In the genomic region with DNA sequence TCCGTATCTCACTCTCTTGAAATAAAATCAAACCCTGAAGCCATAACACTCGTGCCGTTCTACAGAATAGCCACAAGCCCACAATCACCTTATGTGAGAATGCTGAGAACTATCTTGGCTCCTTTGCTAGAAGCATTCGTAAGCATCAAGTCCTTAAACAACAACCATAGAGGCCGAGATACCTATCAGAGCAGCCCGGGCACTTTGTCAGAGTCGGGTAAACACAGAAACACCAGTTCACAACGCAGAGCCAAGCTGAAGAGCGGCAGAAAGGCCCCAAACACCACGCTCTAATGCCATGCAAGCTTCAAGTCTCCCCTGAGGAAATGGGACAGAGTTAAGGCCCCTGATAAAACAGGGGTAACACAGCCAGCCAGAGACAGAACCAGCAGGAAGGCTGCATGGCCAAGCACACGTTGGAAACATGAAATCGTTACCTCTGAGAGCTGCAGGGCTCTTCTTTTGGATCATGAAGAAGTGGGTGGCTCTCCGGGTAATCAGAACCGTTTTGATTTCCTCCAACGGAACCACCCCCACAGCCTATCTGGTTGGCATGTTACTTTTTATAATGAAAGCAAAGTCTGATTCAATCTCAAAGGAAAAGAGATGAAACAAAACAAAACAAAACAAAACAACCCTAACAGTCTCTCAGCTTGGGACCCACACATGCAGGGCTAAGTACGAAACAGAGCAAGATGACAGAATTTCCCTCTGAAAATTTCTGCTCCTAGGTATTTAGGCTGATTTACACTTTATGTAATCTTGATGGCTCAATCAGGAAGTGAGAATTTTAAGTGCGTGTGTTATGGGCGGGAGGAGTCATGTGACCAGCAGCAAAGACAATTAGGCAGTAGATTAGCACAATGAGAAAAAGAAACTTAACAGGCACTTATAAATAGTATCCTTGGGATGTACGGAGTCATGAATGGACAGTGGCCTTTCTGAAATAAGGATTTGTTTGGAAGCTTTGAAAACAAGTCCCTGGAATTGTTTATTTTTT, we compare ENCODE assay signal across 9 mouse cellular contexts.
DNase-seq lines count a peak whose midpoint lies in the region; ATAC-seq and TF ChIP-seq lines count a peak whose summit lies in the region.
"Had no signal": no experiment of that assay in that cellular context is flagged by ENCODE, and none has a peak within 500 bp of the region (broad histone marks: within the 10 kb centered on the region; RNA-seq: fewer than 3 reads in every experiment).

No protein-coding gene starts in this region.

- no peak for TF ChIP-seq CTCF in C2C12 (IDR thresholded peaks at IDR 0.05; ENCODE audit: control insufficient read depth, insufficient read depth, insufficient read length)
- TF ChIP-seq CTCF in lung, postnatal 0 days (IDR thresholded peaks at IDR 0.05), result no peak

- TF ChIP-seq EP300 in lung, postnatal 0 days (IDR thresholded peaks at IDR 0.05), result peak; percentile 59; the same call in 1 of the 2 replicates

- no peak for DNase-seq in heart, adult 8-10 months (ENCODE audit: low spot score)
- peak; percentile 75 for DNase-seq in lung, postnatal 0 days (ENCODE audit: low spot score)
- DNase-seq in cerebellum, postnatal 25 days, result no peak
- no peak for DNase-seq in hindbrain, embryonic 11.5 days (ENCODE audit: low spot score)

- peak overlapping the region; percentile 43 to 68 for H3K27ac ChIP-seq in heart, embryonic 14.5 days (replicated peaks in 1 of 2; ENCODE audit: control insufficient read depth in 1 of 2, insufficient read depth in 1 of 2, low read depth in 2 of 2, low read length in 2 of 2)
- H3K27ac ChIP-seq in lung, postnatal 0 days (ENCODE audit: low read length), result peak overlapping the region; percentile 92
- no peak overlapping the region for H3K27ac ChIP-seq in midbrain, embryonic 15.5 days
- no peak overlapping the region for H3K27ac ChIP-seq in hindbrain, embryonic 11.5 days (ENCODE audit: low read depth, low read length)
- H3K27ac ChIP-seq: embryonic facial prominence, embryonic 15.5 days had no signal

- peak overlapping the region; percentile 6; the same call in 1 of the 2 replicates for H3K9ac ChIP-seq in heart, embryonic 14.5 days (ENCODE audit: low read length)
- peak overlapping the region; percentile 39 for H3K9ac ChIP-seq in lung, postnatal 0 days (replicated peaks; ENCODE audit: low read depth)
- no peak overlapping the region for H3K9ac ChIP-seq in midbrain, embryonic 15.5 days
- no peak overlapping the region for H3K9ac ChIP-seq in hindbrain, embryonic 11.5 days (ENCODE audit: low read depth, low read length)
- H3K9ac ChIP-seq: embryonic facial prominence, embryonic 15.5 days had no signal

- H3K79me3 ChIP-seq in C2C12 (ENCODE audit: low read depth), result peaks cover 99% of the 10 kb centered on the region

- peaks cover under 1% of the 10 kb centered on the region for H3K9me3 ChIP-seq in heart, embryonic 14.5 days (ENCODE audit: control insufficient read depth, low read length)
- no peaks in the 10 kb centered on the region for H3K9me3 ChIP-seq in lung, postnatal 0 days (ENCODE audit: low read length)
- no peaks in the 10 kb centered on the region for H3K9me3 ChIP-seq in midbrain, embryonic 15.5 days
- no peaks in the 10 kb centered on the region for H3K9me3 ChIP-seq in hindbrain, embryonic 11.5 days (ENCODE audit: control insufficient read depth, low read length)
- H3K9me3 ChIP-seq: embryonic facial prominence, embryonic 15.5 days had no signal

- WGBS in heart, embryonic 14.5 days, result 32% methylated on average over 19 of the region's 19 CpGs
- 40% methylated on average over 19 of the region's 19 CpGs for WGBS in lung, postnatal 0 days
- WGBS in midbrain, embryonic 15.5 days, result 76% methylated on average over 19 of the region's 19 CpGs
- 89% methylated on average over 19 of the region's 19 CpGs for WGBS in hindbrain, embryonic 11.5 days

- peaks cover 100% of the 10 kb centered on the region for H3K79me2 ChIP-seq in C2C12 (ENCODE audit: control insufficient read depth, insufficient read depth)

- H3ac ChIP-seq in C2C12 (ENCODE audit: control insufficient read depth, insufficient read length, low read depth), result peak overlapping the region; percentile 59

- peak overlapping the region; percentile 44 for H3K4me2 ChIP-seq in heart, embryonic 14.5 days (ENCODE audit: low read length)
- H3K4me2 ChIP-seq in lung, postnatal 0 days (replicated peaks; ENCODE audit: low read depth, low read length), result peak overlapping the region; percentile 51
- no peak overlapping the region for H3K4me2 ChIP-seq in midbrain, embryonic 15.5 days
- no peak overlapping the region for H3K4me2 ChIP-seq in hindbrain, embryonic 11.5 days (replicated peaks; ENCODE audit: low read depth, low read length)
- H3K4me2 ChIP-seq: embryonic facial prominence, embryonic 15.5 days had no signal

- no peak for ATAC-seq in heart, embryonic 14.5 days (ENCODE audit: insufficient number of reproducible peaks, insufficient read depth, low FRiP score, low read depth)
- ATAC-seq in erythroblast, adult 5-6 weeks (replicated peaks; ENCODE audit: low FRiP score, poor library complexity, severe bottlenecking), result 0 out of 2 replicates have a peak, but pooled peaks have one; percentile 11
- peak; percentile 24; the same call in 1 of the 2 replicates for ATAC-seq in lung, postnatal 0 days
- no peak for ATAC-seq in midbrain, embryonic 15.5 days (replicated peaks)
- no peak for ATAC-seq in hindbrain, embryonic 11.5 days (ENCODE audit: low FRiP score)

- H3K36me3 ChIP-seq in heart, embryonic 14.5 days (ENCODE audit: control insufficient read depth, insufficient read depth, low read length), result no peaks in the 10 kb centered on the region
- peaks cover 79% of the 10 kb centered on the region for H3K36me3 ChIP-seq in C2C12 (ENCODE audit: control insufficient read depth, insufficient read depth)
- H3K36me3 ChIP-seq in lung, postnatal 0 days (ENCODE audit: insufficient read depth, low read length), result no peaks in the 10 kb centered on the region
- no peaks in the 10 kb centered on the region for H3K36me3 ChIP-seq in midbrain, embryonic 15.5 days (replicated peaks)
- H3K36me3 ChIP-seq in hindbrain, embryonic 11.5 days (ENCODE audit: control insufficient read depth, insufficient read depth, low read length), result no peaks in the 10 kb centered on the region
- H3K36me3 ChIP-seq: embryonic facial prominence, embryonic 15.5 days had no signal

- H3K4me3 ChIP-seq in heart, embryonic 14.5 days (ENCODE audit: control insufficient read depth in 1 of 2, insufficient read depth in 1 of 2, low read depth in 1 of 2, low read length in 2 of 2), result no peak overlapping the region
- peak overlapping the region; percentile 18 for H3K4me3 ChIP-seq in C2C12 (ENCODE audit: insufficient read depth, poor library complexity, severe bottlenecking)
- peak overlapping the region; percentile 27 for H3K4me3 ChIP-seq in lung, postnatal 0 days (ENCODE audit: low read depth, low read length)
- H3K4me3 ChIP-seq in midbrain, embryonic 15.5 days, result no peak overlapping the region
- no peak overlapping the region for H3K4me3 ChIP-seq in hindbrain, embryonic 11.5 days (ENCODE audit: low read depth, low read length)
- H3K4me3 ChIP-seq: embryonic facial prominence, embryonic 15.5 days had no signal

- no peaks in the 10 kb centered on the region for H3K27me3 ChIP-seq in heart, embryonic 14.5 days (ENCODE audit: control insufficient read depth, insufficient read depth, low read length)
- no peaks in the 10 kb centered on the region for H3K27me3 ChIP-seq in C2C12 (ENCODE audit: control insufficient read depth, insufficient read depth, insufficient read length)
- no peaks in the 10 kb centered on the region for H3K27me3 ChIP-seq in lung, postnatal 0 days (replicated peaks; ENCODE audit: insufficient read depth, low read length)
- H3K27me3 ChIP-seq in midbrain, embryonic 15.5 days (replicated peaks), result no peaks in the 10 kb centered on the region
- no peaks in the 10 kb centered on the region for H3K27me3 ChIP-seq in hindbrain, embryonic 11.5 days (ENCODE audit: control insufficient read depth, insufficient read depth, low read length)
- H3K27me3 ChIP-seq: embryonic facial prominence, embryonic 15.5 days had no signal

- peaks cover 23 to 43% of the 10 kb centered on the region in 2 experiments for H3K4me1 ChIP-seq in heart, embryonic 14.5 days (ENCODE audit: control insufficient read depth in 2 of 2, insufficient read depth in 2 of 2, low read length in 2 of 2)
- peaks cover 29% of the 10 kb centered on the region; the same call in 1 of the 2 replicates for H3K4me1 ChIP-seq in lung, postnatal 0 days (ENCODE audit: insufficient read depth, low read depth, low read length)
- H3K4me1 ChIP-seq in midbrain, embryonic 15.5 days, result 0 out of 2 replicates have a peak, but pooled peaks cover 5% of the 10 kb centered on the region
- no peaks in the 10 kb centered on the region for H3K4me1 ChIP-seq in hindbrain, embryonic 11.5 days (replicated peaks; ENCODE audit: control insufficient read depth, insufficient read depth, low read length)

TF ChIP-seq in C2C12, 6 proteins besides CTCF, POLR2A, EP300 and RAD21:
- TF ChIP-seq MAX (IDR thresholded peaks at IDR 0.05), result no peak
- TF ChIP-seq USF1 (IDR thresholded peaks at IDR 0.05; ENCODE audit: low read depth), result peak; percentile 88

Comparison
In these comparisons a context has a peak if more than half of its experiments do, and no peak if none do; other contexts are left out.
1. ATAC-seq: peak in erythroblast, adult 5-6 weeks (single experiment) and lung, postnatal 0 days (single experiment); none in heart, embryonic 14.5 days (single experiment), midbrain, embryonic 15.5 days (single experiment) and hindbrain, embryonic 11.5 days (single experiment).
2. H3K27ac ChIP-seq: peak in heart, embryonic 14.5 days (2 of 2) and lung, postnatal 0 days (single experiment); none in midbrain, embryonic 15.5 days (single experiment) and hindbrain, embryonic 11.5 days (single experiment).
3. H3K4me2 ChIP-seq: peak in heart, embryonic 14.5 days (single experiment) and lung, postnatal 0 days (single experiment); none in midbrain, embryonic 15.5 days (single experiment) and hindbrain, embryonic 11.5 days (single experiment).
4. H3K4me3 ChIP-seq: peak in C2C12 (single experiment) and lung, postnatal 0 days (single experiment); none in heart, embryonic 14.5 days (0 of 2), midbrain, embryonic 15.5 days (single experiment) and hindbrain, embryonic 11.5 days (single experiment).
5. H3K9ac ChIP-seq: peak in heart, embryonic 14.5 days (single experiment) and lung, postnatal 0 days (single experiment); none in midbrain, embryonic 15.5 days (single experiment) and hindbrain, embryonic 11.5 days (single experiment).